Mouse (Mus musculus) MEL (cell line): Measurements from ENCODE around the gene Sptlc2.

Experiments used
- CTCF ChIP-seq, 3 experiments: IDR thresholded peaks in 2 of 3; conservative IDR thresholded peaks in 1 of 3; 2 replicates each; pipeline ENCODE4 v1.5.1; 2011 to 2012; ENCODE audit warnings: low read length in 3 of 3, low read depth in 2 of 3, mild to moderate bottlenecking in 2 of 3, improper control_type of control experiment in 1 of 3, inconsistent platforms in 1 of 3, mixed read lengths in 1 of 3, moderate library complexity in 1 of 3; ENCODE audit not compliant: control insufficient read depth in 1 of 3, insufficient read depth in 1 of 3, poor library complexity in 1 of 3, severe bottlenecking in 1 of 3
- E2F4 ChIP-seq: IDR thresholded peaks from 2 replicates; pipeline ENCODE4 v1.6.1; 2011; ENCODE audit warnings: low read depth, low read length, improper control_type of control experiment, borderline replicate concordance
- EP300 ChIP-seq, 2 experiments: IDR thresholded peaks; 2 replicates each; pipeline ENCODE4 v1.6.1; 2011; ENCODE audit warnings: improper control_type of control experiment in 2 of 2, low read length in 2 of 2, low read depth in 1 of 2, mild to moderate bottlenecking in 1 of 2
- HCFC1 ChIP-seq: IDR thresholded peaks from 2 replicates; pipeline ENCODE4 v1.6.1; 2012; ENCODE audit warnings: low read depth, mild to moderate bottlenecking, inconsistent platforms, low read length, improper control_type of control experiment, moderate library complexity
- MAFK ChIP-seq: IDR thresholded peaks from 2 replicates; pipeline ENCODE4 v1.6.1; 2011; ENCODE audit warnings: low read depth, mild to moderate bottlenecking, low read length, improper control_type of control experiment, borderline replicate concordance
- POLR2A ChIP-seq, 2 experiments: IDR thresholded peaks; 2 replicates each; pipeline ENCODE4 v1.6.1; 2011 to 2012; ENCODE audit warnings: low read length in 2 of 2, mild to moderate bottlenecking in 2 of 2, control low read depth in 1 of 2, improper control_type of control experiment in 1 of 2, low read depth in 1 of 2, moderate library complexity in 1 of 2; ENCODE audit not compliant: control insufficient read depth in 1 of 2, insufficient read depth in 1 of 2, poor library complexity in 1 of 2
- ZC3H11A ChIP-seq: IDR thresholded peaks from 2 replicates; pipeline ENCODE4 v1.6.1; 2012; ENCODE audit warnings: low read depth, mild to moderate bottlenecking, inconsistent platforms, low read length, improper control_type of control experiment
- ZNF384 ChIP-seq: IDR thresholded peaks from 2 replicates; pipeline ENCODE4 v1.6.1; 2012; ENCODE audit warnings: low read depth, mild to moderate bottlenecking, inconsistent platforms, low read length, improper control_type of control experiment

DNA sequence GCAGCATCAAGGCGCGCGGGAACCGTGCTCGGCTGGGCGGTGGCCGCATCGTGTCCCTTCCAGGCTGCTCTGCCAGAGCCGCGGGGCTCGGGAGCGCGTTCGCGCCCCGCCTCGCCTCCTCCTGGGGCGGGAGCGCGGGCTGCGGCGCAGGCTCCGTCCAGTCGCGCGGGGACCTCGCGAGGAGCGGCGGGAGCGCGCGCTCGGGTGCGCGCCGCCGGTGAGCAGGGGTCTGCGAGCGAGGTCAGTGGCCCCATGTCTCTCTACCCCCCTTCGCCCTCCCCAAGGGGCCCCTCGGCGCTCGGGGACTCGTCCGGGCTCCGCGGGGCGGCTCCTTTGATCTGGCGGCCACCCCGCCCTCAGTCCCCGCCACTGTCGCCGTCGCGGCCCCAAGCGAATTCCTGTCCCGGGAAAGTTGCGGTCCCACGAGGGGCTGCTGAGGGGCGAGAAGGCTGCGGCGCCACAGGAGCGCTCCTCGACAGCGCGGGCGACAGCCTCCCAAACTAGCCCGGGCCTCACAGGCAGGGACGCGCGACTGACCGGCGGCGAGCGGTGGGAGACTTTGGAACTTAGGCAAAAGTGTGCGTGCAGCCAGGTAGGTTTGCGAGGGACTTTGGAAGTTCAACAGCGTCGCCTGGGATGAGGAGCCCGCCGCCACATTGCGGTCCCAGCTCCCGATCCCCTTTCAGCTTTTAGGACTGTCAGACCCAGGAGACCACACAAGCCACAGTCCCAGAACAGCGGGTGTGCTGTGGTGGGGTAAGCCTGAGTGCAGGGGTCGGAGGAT is 88.3 kb downstream of the Sptlc2 start, which contains the start of gene Ism2:
- no peak for TF ChIP-seq MAFK
- TF ChIP-seq CTCF (IDR thresholded peaks at IDR 0.05 in 2 of 3, conservative IDR thresholded peaks at IDR 0.05 in 1 of 3; ENCODE audit: control insufficient read depth in 1 of 3, insufficient read depth in 1 of 3, low read depth in 2 of 3, low read length in 3 of 3, poor library complexity in 1 of 3, severe bottlenecking in 1 of 3) = no peak
- no peak for TF ChIP-seq POLR2A (IDR thresholded peaks at IDR 0.05; ENCODE audit: control insufficient read depth in 1 of 2, insufficient read depth in 1 of 2, low read depth in 1 of 2, low read length in 2 of 2, poor library complexity in 1 of 2)
- TF ChIP-seq E2F4 = no peak
- TF ChIP-seq ZC3H11A = no peak
- no peak for TF ChIP-seq EP300 (IDR thresholded peaks at IDR 0.05; ENCODE audit: low read depth in 1 of 2, low read length in 2 of 2)
- no peak for TF ChIP-seq HCFC1
- TF ChIP-seq ZNF384 = no peak
